ENCODE assay signal across 7 mouse cellular contexts in genomic region chr17:21650364-21650907, GRCm38 (mm10). TPM values are rescaled to one million over a fixed set of nuclear protein-coding genes. Genes with fewer than 3 reads are reported as not detected.
A peak's percentile ranks its signal among the peaks of the same experiment; 100 is the strongest.
DNase-seq lines count a peak whose midpoint lies in the region; ATAC-seq lines count a peak whose summit lies in the region.
"Not testable (repeated sequence)": the region's sequence is repeated elsewhere in the genome, so short reads cannot be mapped to it uniquely, and the experiment has no call there.

Zfp983 (plus strand) TSS chr17:21650624.

- H3K27me3 ChIP-seq in embryonic facial prominence, embryonic 11.5 days (ENCODE audit: control insufficient read depth, insufficient read depth, low read length); limb, embryonic 10.5 days (ENCODE audit: low read depth, poor library complexity, severe bottlenecking); midbrain, embryonic 13.5 days: not testable (repeated sequence)

- peak; percentile 100 for ATAC-seq in embryonic facial prominence, embryonic 11.5 days (replicated peaks; ENCODE audit: insufficient number of reproducible peaks, low FRiP score, low TSS enrichment, low read depth)
- peak; percentile 97 for ATAC-seq in granulocyte monocyte progenitor cell, adult 5-6 weeks (replicated peaks; ENCODE audit: poor library complexity, severe bottlenecking)
- peak; percentile 100 for ATAC-seq in midbrain, embryonic 13.5 days

- peak within 1 kb of the TSS; percentile 21; the same call in 1 of the 2 replicates for H3K4me2 ChIP-seq in embryonic facial prominence, embryonic 11.5 days (ENCODE audit: low read depth, low read length)
- peak within 1 kb of the TSS; percentile 57 for H3K4me2 ChIP-seq in midbrain, embryonic 13.5 days (replicated peaks)

- H3K4me1 ChIP-seq in embryonic facial prominence, embryonic 11.5 days (ENCODE audit: control insufficient read depth, insufficient read depth, low read length); limb, embryonic 10.5 days; midbrain, embryonic 13.5 days (replicated peaks): not testable (repeated sequence)

- H3K36me3 ChIP-seq in embryonic facial prominence, embryonic 11.5 days (replicated peaks; ENCODE audit: control insufficient read depth, insufficient read depth, low read depth, low read length); limb, embryonic 10.5 days; midbrain, embryonic 13.5 days: not testable (repeated sequence)

- H3K4me3 ChIP-seq in embryonic facial prominence, embryonic 11.5 days (ENCODE audit: low read depth, low read length): peak within 1 kb of the TSS; percentile 43
- H3K4me3 ChIP-seq in limb, embryonic 10.5 days: peak within 1 kb of the TSS; percentile 53
- peak within 1 kb of the TSS; percentile 51 for H3K4me3 ChIP-seq in midbrain, embryonic 13.5 days (replicated peaks)

- under 1% methylated on average over 17 of the region's 17 CpGs for WGBS in embryonic facial prominence, embryonic 11.5 days
- under 1% methylated on average over 17 of the region's 17 CpGs for WGBS in limb, embryonic 10.5 days
- 1% methylated on average over 17 of the region's 17 CpGs for WGBS in midbrain, embryonic 13.5 days

- not testable (repeated sequence) for H3K9me3 ChIP-seq in embryonic facial prominence, embryonic 11.5 days (replicated peaks; ENCODE audit: control insufficient read depth, low read length); limb, embryonic 10.5 days (replicated peaks); midbrain, embryonic 13.5 days

- peak within 1 kb of the TSS; percentile 55 for H3K9ac ChIP-seq in embryonic facial prominence, embryonic 11.5 days (replicated peaks; ENCODE audit: low read length)
- peak within 1 kb of the TSS; percentile 59 for H3K9ac ChIP-seq in midbrain, embryonic 13.5 days (replicated peaks)

- H3K27ac ChIP-seq in embryonic facial prominence, embryonic 11.5 days (replicated peaks; ENCODE audit: low read depth, low read length): not testable (repeated sequence)
- peak within 1 kb of the TSS; percentile 67 for H3K27ac ChIP-seq in limb, embryonic 10.5 days
- H3K27ac ChIP-seq in midbrain, embryonic 13.5 days: peak within 1 kb of the TSS; percentile 78

- DNase-seq in adrenal gland, postnatal 14 days: peak; percentile 89
- peak; percentile 87 for DNase-seq in embryonic facial prominence, embryonic 11.5 days (ENCODE audit: low spot score)
- peak; percentile 83 for DNase-seq in kidney, adult 11 months
- peak; percentile 74 for DNase-seq in limb, embryonic 10.5 days (ENCODE audit: low spot score)
- DNase-seq in spleen, adult 12 weeks (ENCODE audit: low spot score): peak; percentile 86

RNA-seq across cellular contexts. Expression of gene Zfp983, which starts in this region (rescaled TPM):
- 5.4 and 5.8 TPM in 2 replicates for total RNA-seq in adrenal gland, postnatal 14 days (2021)
- 5.6 and 7.5 TPM in 2 replicates for polyA plus RNA-seq in embryonic facial prominence, embryonic 11.5 days (2014; fragmentation: Nextera tagmentation; extraction: Ambion mirVana)
- 1.7 and 2.1 TPM in 2 replicates for total RNA-seq in granulocyte monocyte progenitor cell, adult 5-6 weeks (2014; fragmentation: Nextera tagmentation)
- total RNA-seq in granulocyte monocyte progenitor cell, adult 5-6 weeks (2017): 2.7 and 3.9 TPM in 2 replicates
- polyA plus RNA-seq in limb, embryonic 10.5 days (2016; fragmentation: Nextera tagmentation; extraction: Ambion mirVana): 3.0 and 4.1 TPM in 2 replicates
- 11.9 TPM in 2 replicates for polyA plus RNA-seq in midbrain, embryonic 13.5 days (2015; fragmentation: Nextera tagmentation; extraction: Ambion mirVana)
